Mouse (Mus musculus) thymus, postnatal 36 days (tissue): ENCODE measurements around the gene Tas2r129.
"Not testable (repeated sequence)": the region's sequence is repeated elsewhere in the genome, so short reads cannot be mapped to it uniquely, and the experiment has no call there.

ENCODE experiments used
- DNase-seq, 2 experiments: peaks; one replicate each; pipeline ENCODE4 v3.0.0; 2022; ENCODE audit warnings: mixed read lengths in 2 of 2

The Tas2r129 gene

GRCm38 (mm10) chr6:132950802-132951201 is at the start of gene Tas2r129:
Tas2r129 (plus strand) TSS chr6:132951102.
- DNase-seq = no peak

GRCm38 (mm10) chr6:132909351-132909750 is 41.6 kb upstream of the Tas2r129 start, which contains the start of gene Tas2r125:
Tas2r125 (plus strand) TSS chr6:132909651.
- DNase-seq = no peak

GRCm38 (mm10) chr6:132941376-132941775 is 9.5 kb upstream of the Tas2r129 start:
- DNase-seq = not testable (repeated sequence)

DNA sequence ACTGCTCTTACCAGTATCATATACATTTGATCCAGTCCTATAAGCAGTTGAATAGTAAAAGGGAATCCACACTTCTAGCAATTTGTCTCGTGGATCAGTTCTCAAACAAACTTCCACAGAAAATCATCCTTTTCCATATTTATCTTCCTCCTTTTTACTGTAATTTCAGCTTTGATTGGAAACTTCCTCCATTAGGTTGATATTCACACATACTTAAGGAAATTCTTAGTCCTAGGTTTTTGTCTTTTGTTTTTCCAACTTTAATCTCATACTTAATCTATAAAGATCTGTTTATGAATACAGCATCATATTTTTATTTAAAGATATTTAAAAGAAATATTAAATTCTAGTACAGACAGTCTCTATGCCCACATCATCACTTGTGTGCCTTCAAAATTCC is 6.9 kb downstream of the Tas2r129 start, which contains the start of gene Tas2r131:
Gene Tas2r131 (minus strand): TSS at position 101 of the 400 bp plus-strand sequence.
- no peak for DNase-seq

DNA sequence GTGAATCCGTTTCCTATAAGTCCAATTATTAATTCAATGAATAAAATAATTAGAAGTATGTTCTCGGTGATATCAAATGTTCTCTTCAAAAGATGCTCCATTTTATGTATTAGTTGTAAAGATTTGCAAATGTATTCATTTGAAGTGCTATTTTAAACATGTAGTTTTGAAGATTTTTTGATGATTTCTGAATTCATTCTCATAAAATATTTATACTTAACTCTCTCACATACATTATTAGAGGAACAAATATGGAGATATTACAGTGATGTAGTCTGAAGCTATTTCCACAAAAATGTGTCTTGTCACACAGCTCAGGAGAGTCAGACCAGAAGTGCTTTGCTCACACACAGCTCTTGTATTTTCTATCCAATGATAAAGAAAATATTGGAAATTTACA is 30.0 kb downstream of the Tas2r129 start, which contains the start of gene Tas2r109:
Gene Tas2r109 (minus strand): TSS at position 101 of the 400 bp plus-strand sequence.
- no peak for DNase-seq
